Mouse (Mus musculus): Measurements from ENCODE around the gene Slc5a4a. TPM values are rescaled to one million over a fixed set of nuclear protein-coding genes. Genes with fewer than 3 reads are reported as not detected.
A peak's percentile ranks its signal among the peaks of the same experiment; 100 is the strongest.

Slc5a4a gene
- polyA plus RNA-seq, 1 experiment from 2014 or later = not detected

GRCm38 (mm10) chr10:76218240-76218639 lies 71.0 kb downstream of the Slc5a4a start:
- H3K4me3 ChIP-seq (ENCODE audit: control insufficient read depth in 1 of 2, insufficient read depth in 1 of 2, low read depth in 1 of 2, low read length in 2 of 2) = no peak overlapping the region
- H3K27ac ChIP-seq (replicated peaks in 1 of 2; ENCODE audit: control insufficient read depth in 1 of 2, insufficient read depth in 1 of 2, low read depth in 2 of 2, low read length in 2 of 2) = no peak overlapping the region
- H3K27me3 ChIP-seq (ENCODE audit: control insufficient read depth, insufficient read depth, low read length) = no peaks in the 10 kb centered on the region
- peaks cover 15% of the 10 kb centered on the region for H3K9me3 ChIP-seq (ENCODE audit: control insufficient read depth, low read length)
- no peak overlapping the region for H3K9ac ChIP-seq (ENCODE audit: low read length)
- no peaks in the 10 kb centered on the region for H3K4me1 ChIP-seq (ENCODE audit: control insufficient read depth in 2 of 2, insufficient read depth in 2 of 2, low read length in 2 of 2)
- no peak for ATAC-seq (ENCODE audit: insufficient number of reproducible peaks, insufficient read depth, low FRiP score, low read depth)
- H3K36me3 ChIP-seq (ENCODE audit: control insufficient read depth, insufficient read depth, low read length) = peaks cover 98% of the 10 kb centered on the region
- H3K4me2 ChIP-seq (ENCODE audit: low read length) = no peak overlapping the region
- 76% methylated on average over 9 of the region's 9 CpGs for WGBS

DNA sequence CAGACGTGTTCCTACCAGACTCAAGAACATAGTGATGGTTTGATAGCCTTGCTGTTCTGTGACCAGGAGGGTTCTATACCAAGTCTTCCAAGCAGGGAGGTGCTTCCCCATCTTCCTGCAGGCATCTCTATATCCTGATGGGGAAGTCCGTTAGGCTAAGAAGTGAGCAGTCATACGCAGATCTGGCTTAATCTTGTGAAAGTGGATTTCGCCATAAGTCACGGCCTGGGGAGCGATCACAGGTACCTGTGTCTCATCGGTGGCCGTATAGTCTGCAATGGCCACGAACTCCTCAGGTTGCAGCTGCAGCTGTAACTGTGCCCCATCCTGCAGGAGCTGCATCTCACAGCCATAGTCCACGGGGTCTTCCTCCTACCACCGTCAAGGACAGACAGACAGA lies 78.7 kb downstream of the Slc5a4a start:
- ATAC-seq (ENCODE audit: insufficient number of reproducible peaks, insufficient read depth, low FRiP score, low read depth) = no peak
- no peaks in the 10 kb centered on the region for H3K27me3 ChIP-seq (ENCODE audit: control insufficient read depth, insufficient read depth, low read length)
- H3K9me3 ChIP-seq (ENCODE audit: control insufficient read depth, low read length) = no peaks in the 10 kb centered on the region
- H3K27ac ChIP-seq (replicated peaks in 1 of 2; ENCODE audit: control insufficient read depth in 1 of 2, insufficient read depth in 1 of 2, low read depth in 2 of 2, low read length in 2 of 2) = no peak overlapping the region
- no peaks in the 10 kb centered on the region for H3K4me1 ChIP-seq (ENCODE audit: control insufficient read depth in 2 of 2, insufficient read depth in 2 of 2, low read length in 2 of 2)
- 89% methylated on average over 11 of the region's 11 CpGs for WGBS
- no peak overlapping the region for H3K4me3 ChIP-seq (ENCODE audit: control insufficient read depth in 1 of 2, insufficient read depth in 1 of 2, low read depth in 1 of 2, low read length in 2 of 2)
- no peak overlapping the region for H3K9ac ChIP-seq (ENCODE audit: low read length)
- no peak overlapping the region for H3K4me2 ChIP-seq (ENCODE audit: low read length)
- H3K36me3 ChIP-seq (ENCODE audit: control insufficient read depth, insufficient read depth, low read length) = peaks cover 54% of the 10 kb centered on the region

- no peak for ATAC-seq (ENCODE audit: insufficient number of reproducible peaks, insufficient read depth, low FRiP score, low read depth)
- H3K27me3 ChIP-seq (ENCODE audit: control insufficient read depth, insufficient read depth, low read length) = no peaks in the 10 kb centered on the region
- H3K9ac ChIP-seq (ENCODE audit: low read length) = no peak overlapping the region
- WGBS = 79% methylated on average over 1 of the region's 1 CpGs
- H3K4me2 ChIP-seq (ENCODE audit: low read length) = no peak overlapping the region
- no peak overlapping the region for H3K4me3 ChIP-seq (ENCODE audit: control insufficient read depth in 1 of 2, insufficient read depth in 1 of 2, low read depth in 1 of 2, low read length in 2 of 2)
- H3K9me3 ChIP-seq (ENCODE audit: control insufficient read depth, low read length) = no peaks in the 10 kb centered on the region
- H3K4me1 ChIP-seq (ENCODE audit: control insufficient read depth in 2 of 2, insufficient read depth in 2 of 2, low read length in 2 of 2) = no peaks in the 10 kb centered on the region
- peaks cover 18% of the 10 kb centered on the region for H3K36me3 ChIP-seq (ENCODE audit: control insufficient read depth, insufficient read depth, low read length)
- no peak overlapping the region for H3K27ac ChIP-seq (replicated peaks in 1 of 2; ENCODE audit: control insufficient read depth in 1 of 2, insufficient read depth in 1 of 2, low read depth in 2 of 2, low read length in 2 of 2)
These were observed 82.4 kb downstream of the Slc5a4a start for GRCm38 (mm10) chr10:76229627-76230026.

- peak within 1 kb of the TSS; percentile 84 to 87 for H3K27ac ChIP-seq (replicated peaks in 1 of 2; ENCODE audit: control insufficient read depth in 1 of 2, insufficient read depth in 1 of 2, low read depth in 2 of 2, low read length in 2 of 2)
These were observed 90.3 kb downstream of the Slc5a4a start, which contains the start of gene Prmt2 for GRCm38 (mm10) chr10:76237341-76238225. Prmt2 (minus strand) TSS chr10:76237865.

More at GRCm38 (mm10) chr10:76237341-76238225, 90.3 kb downstream of the Slc5a4a start, which contains the start of gene Prmt2:
- Histone ChIP-seq H3K9me3 (ENCODE audit: control insufficient read depth, low read length) (no peaks in the 10 kb centered on the region), H3K9ac (ENCODE audit: low read length) (peak within 1 kb of the TSS; percentile 83), H3K36me3 (ENCODE audit: control insufficient read depth, insufficient read depth, low read length) (peaks cover 10% of the 10 kb centered on the region), H3K4me2 (ENCODE audit: low read length) (peak within 1 kb of the TSS; percentile 83), H3K4me1 (ENCODE audit: control insufficient read depth in 2 of 2, insufficient read depth in 2 of 2, low read length in 2 of 2) (peaks cover 4 to 16% of the 10 kb centered on the region in 2 experiments), H3K4me3 (ENCODE audit: control insufficient read depth in 1 of 2, insufficient read depth in 1 of 2, low read depth in 1 of 2, low read length in 2 of 2) (peak within 1 kb of the TSS; percentile 61 to 80), H3K27me3 (ENCODE audit: control insufficient read depth, insufficient read depth, low read length) (no peaks in the 10 kb centered on the region)
- peak; percentile 97 for ATAC-seq (ENCODE audit: insufficient number of reproducible peaks, insufficient read depth, low FRiP score, low read depth)
- WGBS = under 1% methylated on average over 47 of the region's 47 CpGs

MicroRNAs within 50 kb of the gene (microRNA counts, 519-probe panel; counts per million panel counts)
- 322 counts per million, percentile 70 among the panel's probes with 10 or more counts for microRNA mmu-miR-678

Small RNA genes within 50 kb of the gene (microRNA-seq; reads per million reads assigned to microRNA genes)
- gene Mir678 = not detected

Other genes with a start within 250 kb of the Slc5a4a start
- gene Smarcb1, start 225.8 kb upstream of the Slc5a4a start, polyA plus RNA-seq (2014; fragmentation: Nextera tagmentation; extraction: Ambion mirVana) = 99.1 and 103 TPM in 2 replicates
- 647 and 682 TPM in 2 replicates for gene Chchd10, start 214.3 kb upstream of the Slc5a4a start, polyA plus RNA-seq (2014; fragmentation: Nextera tagmentation; extraction: Ambion mirVana)
- gene Mmp11, start 211.0 kb upstream of the Slc5a4a start, polyA plus RNA-seq (2014; fragmentation: Nextera tagmentation; extraction: Ambion mirVana) = 23.4 and 25.1 TPM in 2 replicates
- 0.28 and 0.57 TPM in 2 replicates for gene Gm867, start 206.8 kb upstream of the Slc5a4a start, polyA plus RNA-seq (2014; fragmentation: Nextera tagmentation; extraction: Ambion mirVana)
- gene Vpreb3, start 204.4 kb upstream of the Slc5a4a start, polyA plus RNA-seq (2014; fragmentation: Nextera tagmentation; extraction: Ambion mirVana) = 0.46 and 0.58 TPM in 2 replicates
- not detected in 2 replicates for gene Gm5134, start 192.9 kb upstream of the Slc5a4a start, polyA plus RNA-seq (2014; fragmentation: Nextera tagmentation; extraction: Ambion mirVana)
- gene Zfp280b, start 114.8 kb upstream of the Slc5a4a start, polyA plus RNA-seq (2014; fragmentation: Nextera tagmentation; extraction: Ambion mirVana) = 13.6 and 14.7 TPM in 2 replicates
- not detected in 2 replicates for gene Slc5a4b, start 36.5 kb upstream of the Slc5a4a start, polyA plus RNA-seq (2014; fragmentation: Nextera tagmentation; extraction: Ambion mirVana)
- gene Prmt2, start 90.4 kb downstream of the Slc5a4a start, polyA plus RNA-seq (2014; fragmentation: Nextera tagmentation; extraction: Ambion mirVana) = 57.7 and 58.6 TPM in 2 replicates
- 0.80 and 1.1 TPM in 2 replicates for gene S100b, start 106.4 kb downstream of the Slc5a4a start, polyA plus RNA-seq (2014; fragmentation: Nextera tagmentation; extraction: Ambion mirVana)
- gene Dip2a, start 197.8 kb downstream of the Slc5a4a start, polyA plus RNA-seq (2014; fragmentation: Nextera tagmentation; extraction: Ambion mirVana) = 5.6 and 6.3 TPM in 2 replicates